Mouse (Mus musculus): Measurements from ENCODE around the gene Ccdc155. TPM values are rescaled to one million over a fixed set of nuclear protein-coding genes. Genes with fewer than 3 reads are reported as not detected.

Ccdc155 gene
- total and polyA plus RNA-seq, 2 experiments = not detected

DNA sequence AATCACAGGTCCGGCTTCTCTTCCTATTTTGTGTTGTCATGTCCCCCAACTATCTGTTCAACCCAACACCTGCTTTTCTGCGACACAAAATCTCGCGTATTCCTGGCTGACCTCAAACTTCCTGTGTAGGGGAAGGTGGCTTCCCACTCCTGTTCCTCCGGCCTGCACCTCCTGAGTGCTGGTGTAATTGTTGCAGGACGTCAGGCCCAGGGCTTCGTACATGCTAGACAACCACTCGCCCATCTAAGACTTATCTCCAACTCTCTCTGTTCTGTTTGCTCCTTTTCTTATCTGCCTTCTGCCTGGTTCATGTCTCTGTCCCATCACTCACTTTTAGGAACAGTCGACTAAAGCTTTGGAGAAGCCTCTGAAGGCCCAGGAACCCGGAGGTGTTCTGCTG is 6.4 kb upstream of the Ccdc155 start:
- DNase-seq (ENCODE audit: extremely low read depth, low read depth, low spot score) = no peak
- H3K79me2 ChIP-seq (ENCODE audit: control insufficient read depth, insufficient read depth, low read length) = no peaks in the 10 kb centered on the region
- H3K36me3 ChIP-seq (ENCODE audit: control insufficient read depth, insufficient read depth, low read length) = no peaks in the 10 kb centered on the region
- WGBS = 74% methylated on average over 10 of the region's 10 CpGs
- peaks cover 3% of the 10 kb centered on the region; the same call in 1 of the 2 replicates for H3K27me3 ChIP-seq (ENCODE audit: control insufficient read depth, insufficient read depth, low read length)
- H3K9ac ChIP-seq (ENCODE audit: low read depth, low read length) = no peak overlapping the region
- peaks cover 2% of the 10 kb centered on the region for H3K4me1 ChIP-seq (ENCODE audit: control insufficient read depth, insufficient read depth, low read length)
- H3K4me3 ChIP-seq (ENCODE audit: insufficient read depth, low read depth, low read length) = no peak overlapping the region
- TF ChIP-seq POLR2A (IDR thresholded peaks at IDR 0.05; ENCODE audit: extremely low read depth, insufficient read depth, low read length) (no peak), CTCF (IDR thresholded peaks at IDR 0.05; ENCODE audit: low read depth, low read length) (no peak)
- H3K27ac ChIP-seq (replicated peaks; ENCODE audit: insufficient read depth, low read depth, low read length) = no peak overlapping the region

DNA sequence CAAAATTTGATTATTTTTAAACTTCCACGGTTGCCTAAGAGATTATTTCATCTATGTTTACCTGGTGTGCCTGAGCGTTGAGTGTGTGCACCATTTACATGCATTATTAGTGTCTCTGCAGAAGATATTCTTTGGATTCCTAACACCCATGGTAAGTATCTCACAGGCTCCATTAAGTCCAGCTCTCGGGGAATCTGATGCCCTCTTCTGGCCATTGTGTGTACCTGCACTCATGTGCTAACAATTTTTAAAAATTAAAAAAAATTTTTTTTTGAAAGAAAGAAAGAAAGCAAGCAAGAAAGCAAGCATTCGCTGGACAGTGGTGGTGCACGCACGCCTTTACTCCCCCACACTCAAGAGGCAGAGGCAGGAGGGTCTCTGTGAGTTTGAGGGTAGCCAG is 3.6 kb upstream of the Ccdc155 start:
- 86% methylated on average over 6 of the region's 6 CpGs for WGBS
- peaks cover 3% of the 10 kb centered on the region; the same call in 1 of the 2 replicates for H3K27me3 ChIP-seq (ENCODE audit: control insufficient read depth, insufficient read depth, low read length)
- no peak for TF ChIP-seq CTCF (IDR thresholded peaks at IDR 0.05; ENCODE audit: low read depth, low read length)
- no peak for TF ChIP-seq POLR2A (IDR thresholded peaks at IDR 0.05; ENCODE audit: extremely low read depth, insufficient read depth, low read length)
- H3K9ac ChIP-seq (ENCODE audit: low read depth, low read length) = no peak overlapping the region
- H3K4me1 ChIP-seq (ENCODE audit: control insufficient read depth, insufficient read depth, low read length) = no peaks in the 10 kb centered on the region
- no peaks in the 10 kb centered on the region for H3K36me3 ChIP-seq (ENCODE audit: control insufficient read depth, insufficient read depth, low read length)
- H3K27ac ChIP-seq (replicated peaks; ENCODE audit: insufficient read depth, low read depth, low read length) = no peak overlapping the region
- no peak for DNase-seq (ENCODE audit: extremely low read depth, low read depth, low spot score)
- H3K4me3 ChIP-seq (ENCODE audit: insufficient read depth, low read depth, low read length) = no peak overlapping the region
- no peaks in the 10 kb centered on the region for H3K79me2 ChIP-seq (ENCODE audit: control insufficient read depth, insufficient read depth, low read length)

- 65% methylated on average over 10 of the region's 10 CpGs for WGBS
- no peak for TF ChIP-seq POLR2A (IDR thresholded peaks at IDR 0.05; ENCODE audit: extremely low read depth, insufficient read depth, low read length)
- TF ChIP-seq CTCF (IDR thresholded peaks at IDR 0.05; ENCODE audit: low read depth, low read length) = no peak
- no peak for DNase-seq (ENCODE audit: extremely low read depth, low read depth, low spot score)
- Histone ChIP-seq H3K4me3 (ENCODE audit: insufficient read depth, low read depth, low read length) (no peak overlapping the region), H3K36me3 (ENCODE audit: control insufficient read depth, insufficient read depth, low read length) (no peaks in the 10 kb centered on the region), H3K9ac (ENCODE audit: low read depth, low read length) (no peak overlapping the region), H3K27ac (replicated peaks; ENCODE audit: insufficient read depth, low read depth, low read length) (no peak overlapping the region), H3K79me2 (ENCODE audit: control insufficient read depth, insufficient read depth, low read length) (no peaks in the 10 kb centered on the region), H3K4me1 (ENCODE audit: control insufficient read depth, insufficient read depth, low read length) (no peaks in the 10 kb centered on the region), H3K27me3 (ENCODE audit: control insufficient read depth, insufficient read depth, low read length) (no peaks in the 10 kb centered on the region)
Observed at GRCm38 (mm10) chr7:45202654-45203053, 2.0 kb downstream of the Ccdc155 start.

- H3K36me3 ChIP-seq (ENCODE audit: control insufficient read depth, insufficient read depth, low read length) = no peaks in the 10 kb centered on the region
- TF ChIP-seq POLR2A (IDR thresholded peaks at IDR 0.05; ENCODE audit: extremely low read depth, insufficient read depth, low read length) (no peak), CTCF (IDR thresholded peaks at IDR 0.05; ENCODE audit: low read depth, low read length) (no peak)
- DNase-seq (ENCODE audit: extremely low read depth, low read depth, low spot score) = no peak
- H3K79me2 ChIP-seq (ENCODE audit: control insufficient read depth, insufficient read depth, low read length) = no peaks in the 10 kb centered on the region
- no peaks in the 10 kb centered on the region for H3K4me1 ChIP-seq (ENCODE audit: control insufficient read depth, insufficient read depth, low read length)
- no peak overlapping the region for H3K27ac ChIP-seq (replicated peaks; ENCODE audit: insufficient read depth, low read depth, low read length)
- no peak overlapping the region for H3K4me3 ChIP-seq (ENCODE audit: insufficient read depth, low read depth, low read length)
- no peaks in the 10 kb centered on the region for H3K27me3 ChIP-seq (ENCODE audit: control insufficient read depth, insufficient read depth, low read length)
- WGBS = 80% methylated on average over 11 of the region's 11 CpGs
- H3K9ac ChIP-seq (ENCODE audit: low read depth, low read length) = no peak overlapping the region
Observed at GRCm38 (mm10) chr7:45198961-45199360, 5.7 kb downstream of the Ccdc155 start.

- WGBS = 11% methylated on average over 5 of the region's 5 CpGs
- Histone ChIP-seq H3K36me3 (ENCODE audit: control insufficient read depth, insufficient read depth, low read length) (no peaks in the 10 kb centered on the region), H3K4me1 (ENCODE audit: control insufficient read depth, insufficient read depth, low read length) (no peaks in the 10 kb centered on the region), H3K27ac (replicated peaks; ENCODE audit: insufficient read depth, low read depth, low read length) (no peak overlapping the region), H3K79me2 (ENCODE audit: control insufficient read depth, insufficient read depth, low read length) (no peaks in the 10 kb centered on the region), H3K4me3 (ENCODE audit: insufficient read depth, low read depth, low read length) (no peak overlapping the region), H3K9ac (ENCODE audit: low read depth, low read length) (no peak overlapping the region), H3K27me3 (ENCODE audit: control insufficient read depth, insufficient read depth, low read length) (no peaks in the 10 kb centered on the region)
- DNase-seq (ENCODE audit: extremely low read depth, low read depth, low spot score) = peak; percentile 52
- TF ChIP-seq CTCF (IDR thresholded peaks at IDR 0.05; ENCODE audit: low read depth, low read length) (peak; percentile 95), POLR2A (IDR thresholded peaks at IDR 0.05; ENCODE audit: extremely low read depth, insufficient read depth, low read length) (no peak)
Observed at GRCm38 (mm10) chr7:45198435-45198834, 6.3 kb downstream of the Ccdc155 start.

GRCm38 (mm10) chr7:45196994-45197393 is 7.7 kb downstream of the Ccdc155 start:
- H3K4me1 ChIP-seq (ENCODE audit: control insufficient read depth, insufficient read depth, low read length) = no peaks in the 10 kb centered on the region
- no peaks in the 10 kb centered on the region for H3K36me3 ChIP-seq (ENCODE audit: control insufficient read depth, insufficient read depth, low read length)
- no peaks in the 10 kb centered on the region for H3K79me2 ChIP-seq (ENCODE audit: control insufficient read depth, insufficient read depth, low read length)
- no peak overlapping the region for H3K4me3 ChIP-seq (ENCODE audit: insufficient read depth, low read depth, low read length)
- H3K27me3 ChIP-seq (ENCODE audit: control insufficient read depth, insufficient read depth, low read length) = no peaks in the 10 kb centered on the region
- 73% methylated on average over 5 of the region's 5 CpGs for WGBS
- no peak overlapping the region for H3K9ac ChIP-seq (ENCODE audit: low read depth, low read length)
- no peak for TF ChIP-seq CTCF (IDR thresholded peaks at IDR 0.05; ENCODE audit: low read depth, low read length)
- TF ChIP-seq POLR2A (IDR thresholded peaks at IDR 0.05; ENCODE audit: extremely low read depth, insufficient read depth, low read length) = no peak
- H3K27ac ChIP-seq (replicated peaks; ENCODE audit: insufficient read depth, low read depth, low read length) = no peak overlapping the region
- DNase-seq (ENCODE audit: extremely low read depth, low read depth, low spot score) = no peak
